Mouse (Mus musculus) E14TG2a.4 (cell line): ENCODE measurements around the gene Vwa1.

Experiments used
- CTCF ChIP-seq: conservative IDR thresholded peaks from 2 replicates; pipeline ENCODE4 v1.5.1; 2014; ENCODE audit warnings: low read length
- NANOG ChIP-seq: IDR thresholded peaks from 2 replicates; pipeline ENCODE4 v1.6.1; 2014; ENCODE audit warnings: borderline replicate concordance, low read length, mixed read lengths
- POU5F1 ChIP-seq: IDR thresholded peaks from 2 replicates; pipeline ENCODE4 v1.6.1; 2014; ENCODE audit warnings: low read length, borderline replicate concordance

- TF ChIP-seq CTCF, result no peak
- no peak for TF ChIP-seq POU5F1
- peak; percentile 31; the same call in 1 of the 2 replicates for TF ChIP-seq NANOG
These were observed at the start of gene Vwa1 for GRCm38 (mm10) chr4:155774280-155774754.
